Mouse (Mus musculus) adrenal gland, postnatal 4 days (tissue): ENCODE results near the gene Usp17ld. TPM values are rescaled to one million over a fixed set of nuclear protein-coding genes. Genes with fewer than 3 reads are reported as not detected.
"Not testable (repeated sequence)": the region's sequence is repeated elsewhere in the genome, so short reads cannot be mapped to it uniquely, and the experiment has no call there.

Experiments used
- DNase-seq, 2 experiments: peaks; one replicate each; pipeline ENCODE4 v3.0.0; 2021 to 2022; ENCODE audit warnings: low spot score in 2 of 2, mixed read lengths in 2 of 2
- long read RNA-seq, 2 experiments: library from polyadenylated mRNA; stranded (forward); transcript quantifications; one replicate each; pipeline ENCODE4 v2.0.0; 2021
- microRNA-seq: library from miRNA; unstranded; fragments of <30 nt; microRNA quantifications from one replicate; pipeline ENCODE4 v1.2.0, GENCODE M21; 2021
- total RNA-seq, 2 experiments: library from RNA; stranded (reverse); gene quantifications; 2 replicates each; pipeline ENCODE4 v1.2.3; 2021

Gene Usp17ld
- total RNA-seq, result not detected
- long read RNA-seq, experiment 1, result 0 reads
- long read RNA-seq, experiment 2, result 0 reads

DNA sequence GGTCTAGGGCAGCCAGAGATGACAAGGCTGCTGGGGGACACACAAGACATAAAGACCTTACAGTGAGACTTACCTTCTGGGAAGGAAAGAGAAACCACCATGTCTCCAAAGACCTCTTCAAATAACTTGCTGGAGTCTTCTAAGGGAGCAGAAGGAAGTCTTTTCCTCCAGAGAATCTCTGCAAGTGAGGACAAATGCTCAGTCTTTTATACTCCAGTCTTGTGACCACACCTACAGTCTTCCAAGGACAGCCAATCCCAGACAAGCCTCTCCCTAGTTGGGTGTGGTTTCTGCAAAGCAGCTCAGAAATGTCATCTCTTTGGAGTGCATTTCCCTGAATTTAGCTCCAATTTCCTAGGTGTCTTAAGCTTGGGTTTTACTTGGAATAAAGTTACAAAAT lies at the start of gene Usp17ld:
Gene Usp17ld, minus strand, starts transcription at position 101 of the 400 bp plus-strand sequence.
- not testable (repeated sequence) for DNase-seq

DNA sequence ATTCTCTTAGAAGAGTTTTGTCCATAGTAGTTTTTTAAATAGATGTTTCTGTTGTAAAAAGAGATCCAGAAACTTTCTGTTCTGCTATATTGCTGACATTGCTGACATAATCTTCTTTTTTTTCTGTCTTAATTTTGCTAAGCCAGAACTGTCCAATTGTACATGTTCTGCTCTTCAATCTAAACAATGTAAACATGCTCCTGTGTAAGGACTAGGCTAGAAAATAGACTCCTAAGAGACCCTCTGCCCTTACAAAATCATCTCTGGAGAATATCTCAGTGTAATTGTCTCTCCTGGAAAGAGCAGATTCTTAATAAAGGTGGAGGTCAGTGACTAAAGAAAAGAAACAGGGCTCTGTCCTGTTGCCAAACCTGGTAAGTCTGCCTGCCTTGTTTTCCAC lies 35.6 kb downstream of the Usp17ld start, which contains the start of gene Olfr594:
Gene Olfr594, plus strand, starts transcription at position 301 of the 400 bp plus-strand sequence.
- DNase-seq, result no peak

DNA sequence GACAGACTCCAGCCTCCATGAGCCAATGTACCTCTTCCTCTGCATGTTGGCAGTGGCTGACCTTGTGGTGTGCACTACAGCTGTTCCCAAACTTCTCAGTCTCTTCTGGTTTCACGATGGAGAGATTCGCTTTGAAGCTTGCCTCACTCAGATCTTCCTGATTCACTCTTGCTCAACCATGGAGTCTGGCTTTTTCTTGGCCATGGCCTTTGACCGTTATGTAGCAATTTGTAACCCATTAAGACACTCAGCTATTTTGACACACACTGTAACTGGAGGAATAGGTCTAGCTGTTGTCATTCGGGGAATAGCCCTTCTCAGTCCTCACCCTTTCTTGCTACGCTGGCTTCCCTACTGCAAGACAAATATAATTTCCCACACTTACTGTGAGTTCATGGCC lies 40.3 kb downstream of the Usp17ld start:
- DNase-seq, result not testable (repeated sequence)

DNA sequence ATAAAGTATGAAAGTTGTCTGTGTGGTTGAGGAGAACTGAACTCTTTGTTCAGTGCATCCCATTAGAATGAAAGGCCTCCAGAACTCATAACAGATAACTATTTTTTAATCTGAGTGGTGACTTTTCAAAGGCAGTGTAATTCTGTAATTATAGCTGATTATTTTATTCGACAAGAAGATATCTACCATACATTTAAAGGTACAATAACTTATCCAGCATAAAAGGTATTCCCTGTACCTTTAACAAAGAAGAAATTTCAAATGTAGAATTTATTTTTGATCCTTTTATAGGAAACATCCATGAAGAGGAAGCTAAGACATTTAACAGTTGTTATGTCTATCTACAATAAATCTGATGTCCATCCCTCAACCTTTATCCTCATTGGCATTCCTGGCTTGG lies 40.7 kb downstream of the Usp17ld start, which contains the start of gene Olfr593:
Gene Olfr593, plus strand, starts transcription at position 301 of the 400 bp plus-strand sequence.
- no peak for DNase-seq

Small RNA genes within 50 kb of the gene (microRNA-seq; reads per million reads assigned to microRNA genes)
- not detected for gene Gm23550
- not detected for gene Gm25171

Other genes with a start within 250 kb of the Usp17ld start
- gene Olfr582, start 214.5 kb downstream of the Usp17ld start, total RNA-seq, result not detected
- not detected for gene Olfr583, start 201.2 kb downstream of the Usp17ld start, total RNA-seq
- not detected for gene Olfr584, start 170.6 kb downstream of the Usp17ld start, total RNA-seq
- not detected for gene Olfr585, start 154.8 kb downstream of the Usp17ld start, total RNA-seq
- gene Olfr586, start 126.9 kb downstream of the Usp17ld start, total RNA-seq, result not detected
- not detected for gene Olfr588-ps1, start 111.6 kb downstream of the Usp17ld start, total RNA-seq
- gene Olfr589, start 96.1 kb downstream of the Usp17ld start, total RNA-seq, result not detected
- not detected for gene Olfr591, start 74.2 kb downstream of the Usp17ld start, total RNA-seq
- not detected for gene Olfr592, start 67.7 kb downstream of the Usp17ld start, total RNA-seq
- not detected for gene Olfr593, start 40.6 kb downstream of the Usp17ld start, total RNA-seq
- gene Olfr594, start 35.5 kb downstream of the Usp17ld start, total RNA-seq, result not detected
- gene Olfr596, start 53.1 kb upstream of the Usp17ld start, total RNA-seq, result not detected
- not detected for gene Olfr597, start 63.8 kb upstream of the Usp17ld start, total RNA-seq
- gene Olfr598, start 71.1 kb upstream of the Usp17ld start, total RNA-seq, result not detected
- not detected for gene Olfr599, start 83.4 kb upstream of the Usp17ld start, total RNA-seq
- gene Olfr600, start 97.2 kb upstream of the Usp17ld start, total RNA-seq, result not detected
- not detected for gene Olfr601, start 110.2 kb upstream of the Usp17ld start, total RNA-seq
- not detected for gene Olfr603, start 133.7 kb upstream of the Usp17ld start, total RNA-seq
- gene Usp17lc, start 162.6 kb upstream of the Usp17ld start, total RNA-seq, result not detected
- gene Olfr605, start 192.9 kb upstream of the Usp17ld start, total RNA-seq, result not detected
- not detected for gene Olfr606, start 196.5 kb upstream of the Usp17ld start, total RNA-seq
- gene Olfr607, start 211.6 kb upstream of the Usp17ld start, total RNA-seq, result not detected
- gene Olfr608, start 217.4 kb upstream of the Usp17ld start, total RNA-seq, result not detected
- gene Olfr609, start 245.6 kb upstream of the Usp17ld start, total RNA-seq, result not detected